Mouse (Mus musculus) cerebellum, adult 2 months (tissue): ENCODE results near the gene Nrxn1. TPM values are rescaled to one million over a fixed set of nuclear protein-coding genes. Genes with fewer than 3 reads are reported as not detected.

Experiments
- DNase-seq, 2 experiments: peaks; one replicate each; pipeline ENCODE4 v3.0.0; 2021
- H3K27ac ChIP-seq: fragments of 200-500 bp; 2 replicates; pipeline ENCODE4 v1.5.1; 2012; ENCODE audit warnings: low read length, control low read depth, inconsistent platforms; ENCODE audit not compliant: insufficient read depth
- H3K27me3 ChIP-seq: fragments of 200-500 bp; 2 replicates; pipeline ENCODE4 v1.6.1; 2012; ENCODE audit warnings: inconsistent platforms, mild to moderate bottlenecking, low read length, moderate library complexity; ENCODE audit not compliant: control insufficient read depth, insufficient read depth
- H3K4me1 ChIP-seq: fragments of 200-500 bp; 2 replicates; pipeline ENCODE4 v1.6.1; 2011; ENCODE audit warnings: low read length; ENCODE audit not compliant: control insufficient read depth, insufficient read depth
- H3K4me3 ChIP-seq: fragments of 200-500 bp; replicated peaks from 2 replicates; pipeline ENCODE3; 2011; ENCODE audit warnings: mild to moderate bottlenecking, low read depth, low read length, control low read depth; ENCODE audit not compliant: insufficient read depth
- CTCF ChIP-seq: fragments of 200-500 bp; IDR thresholded peaks from 2 replicates; pipeline ENCODE4 v1.5.1; 2011; ENCODE audit warnings: low read depth, mild to moderate bottlenecking, control low read depth, low read length, moderate library complexity, borderline replicate concordance; ENCODE audit not compliant: insufficient read depth
- POLR2A ChIP-seq: fragments of 200-500 bp; IDR thresholded peaks from 2 replicates; pipeline ENCODE4 v1.6.1; 2011; ENCODE audit warnings: low read length, control low read depth, borderline replicate concordance; ENCODE audit not compliant: insufficient read depth
- WGBS: fragments of 180-500 bp; shearing (Covaris S2); methylation state at CpG from one replicate; pipeline ENCODE4 v1.1.7; 2018; 5-methylcytosine and 5-hydroxymethylcytosine counted together
- polyA plus RNA-seq: library from polyadenylated mRNA; depleted of rRNA; stranded (reverse); fragments of >200 nt; gene quantifications from 2 replicates; pipeline ENCODE4 v1.2.3, GENCODE M21; 2012

The Nrxn1 gene
- polyA plus RNA-seq, 1 experiment, result 143 TPM

- DNase-seq, result no peak
- Histone ChIP-seq H3K27me3 (no peaks in the 10 kb centered on the region), H3K4me3 (no peak overlapping the region), H3K4me1 (peaks cover 2% of the 10 kb centered on the region; the same call in 1 of the 2 replicates), H3K27ac (no peak overlapping the region; the same call in 1 of the 2 replicates)
- TF ChIP-seq POLR2A, result no peak
- no peak for TF ChIP-seq CTCF
- WGBS, result 53% methylated on average over 1 of the region's 1 CpGs
These were observed 201.2 kb downstream of the Nrxn1 start for GRCm38 (mm10) chr17:90891711-90892110.

DNA sequence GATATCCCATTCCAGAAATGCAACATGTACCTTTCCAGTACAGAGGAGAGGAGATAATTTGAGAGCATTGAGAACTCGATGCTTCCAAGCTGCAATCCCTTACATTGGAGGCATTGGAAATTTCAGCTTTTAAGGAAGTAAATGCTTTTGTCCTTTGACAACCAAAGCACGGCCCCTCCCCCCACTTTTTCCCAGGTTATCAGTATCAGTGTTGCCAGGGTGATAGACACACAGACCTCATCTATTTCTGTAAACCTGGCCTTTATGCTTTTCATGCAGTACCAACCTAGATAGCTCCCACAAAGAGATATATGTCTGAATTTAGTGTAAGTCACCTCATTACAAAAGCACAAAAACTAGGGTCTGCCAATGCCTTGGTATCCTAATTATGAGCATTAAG is 235.6 kb downstream of the Nrxn1 start:
- Histone ChIP-seq H3K27ac (no peak overlapping the region), H3K4me3 (no peak overlapping the region), H3K4me1 (peaks cover 21% of the 10 kb centered on the region), H3K27me3 (no peaks in the 10 kb centered on the region; the same call in 1 of the 2 replicates)
- no peak for DNase-seq
- WGBS, result 65% methylated on average over 2 of the region's 2 CpGs
- TF ChIP-seq POLR2A (no peak), CTCF (no peak)

DNA sequence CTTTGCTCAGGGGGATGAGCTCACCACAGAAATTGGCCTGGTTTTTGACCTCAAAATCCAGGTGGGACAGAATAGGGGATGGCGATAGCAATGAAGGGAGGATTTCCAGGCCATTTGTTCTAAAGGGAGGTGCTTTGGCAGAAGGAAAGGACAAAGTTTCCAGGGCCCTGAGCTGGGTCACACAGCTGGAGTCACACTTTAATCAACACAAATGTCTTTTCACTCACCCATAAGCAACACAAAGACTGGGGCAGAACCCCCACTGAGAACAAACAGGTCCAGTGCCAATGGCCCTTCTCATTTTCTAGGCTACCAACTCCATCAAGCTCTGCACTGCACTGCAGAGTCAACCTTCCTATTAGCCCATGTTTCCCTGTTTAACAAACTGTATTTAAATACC is 249.0 kb downstream of the Nrxn1 start:
- Histone ChIP-seq H3K4me1 (peaks cover 5% of the 10 kb centered on the region; the same call in 1 of the 2 replicates), H3K4me3 (no peak overlapping the region), H3K27ac (peak overlapping the region; percentile 50; the same call in 1 of the 2 replicates), H3K27me3 (no peaks in the 10 kb centered on the region)
- DNase-seq, result peak in 1 of 2 experiments; percentile 54
- TF ChIP-seq POLR2A, result no peak
- TF ChIP-seq CTCF, result no peak
- 15% methylated on average over 1 of the region's 1 CpGs for WGBS

DNA sequence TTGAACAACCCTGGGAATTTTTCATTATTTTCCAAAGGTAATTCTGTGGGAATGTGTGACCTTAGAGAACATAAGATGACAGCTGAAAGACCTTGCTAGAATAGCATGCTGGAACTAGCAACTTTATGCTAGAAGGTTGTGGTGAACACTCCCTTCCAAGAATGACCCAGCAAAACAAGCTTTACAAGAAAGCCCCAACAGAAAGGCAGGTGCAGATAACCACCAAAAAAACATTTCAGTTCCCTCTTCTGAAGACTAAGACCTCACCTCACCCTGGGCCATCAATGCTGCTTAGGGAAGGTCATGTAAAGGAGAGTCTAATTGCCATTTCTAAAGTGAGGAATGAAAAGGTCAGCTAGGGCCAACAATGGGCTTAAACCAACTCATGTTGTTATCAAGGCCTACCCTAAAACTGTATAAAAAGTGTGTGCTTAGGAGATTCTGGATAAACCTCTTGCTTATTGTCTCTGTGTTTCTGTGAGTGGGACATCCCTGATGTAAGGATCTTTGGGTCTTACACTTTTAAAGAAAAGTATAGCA is 249.7 kb downstream of the Nrxn1 start:
- H3K27ac ChIP-seq, result no peak overlapping the region
- H3K4me3 ChIP-seq, result no peak overlapping the region
- H3K27me3 ChIP-seq, result no peaks in the 10 kb centered on the region
- no peak for DNase-seq
- H3K4me1 ChIP-seq, result peaks cover 5% of the 10 kb centered on the region; the same call in 1 of the 2 replicates
- TF ChIP-seq POLR2A, result no peak
- TF ChIP-seq CTCF, result no peak

DNA sequence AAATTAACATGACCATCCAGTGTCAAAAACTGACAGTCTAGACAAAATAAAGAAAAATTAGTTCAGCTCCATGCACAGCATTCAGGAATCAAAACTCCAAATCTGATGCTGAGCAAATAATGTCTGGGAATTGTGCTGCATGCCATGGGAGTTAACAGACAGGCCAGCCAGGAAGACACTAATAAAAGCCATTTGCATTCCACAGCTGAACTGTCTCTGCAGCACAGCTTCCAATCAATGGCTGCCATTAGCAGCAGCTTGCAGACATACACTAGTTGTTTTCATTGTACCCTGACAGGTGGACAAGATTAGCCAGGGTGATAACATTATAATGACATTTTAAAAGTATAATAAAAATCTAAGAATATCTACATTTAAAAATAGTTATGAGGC is 255.9 kb downstream of the Nrxn1 start:
- TF ChIP-seq POLR2A (no peak), CTCF (no peak)
- no peaks in the 10 kb centered on the region; the same call in 1 of the 2 replicates for H3K4me1 ChIP-seq
- H3K27ac ChIP-seq, result peak overlapping the region; percentile 47; the same call in 1 of the 2 replicates
- H3K27me3 ChIP-seq, result no peaks in the 10 kb centered on the region
- no peak for DNase-seq
- H3K4me3 ChIP-seq, result no peak overlapping the region

GRCm38 (mm10) chr17:90836154-90837021 is 256.5 kb downstream of the Nrxn1 start:
- DNase-seq, result peak in 1 of 2 experiments; percentile 81
- no peak for TF ChIP-seq CTCF
- TF ChIP-seq POLR2A, result no peak
- H3K27ac ChIP-seq, result peak overlapping the region; percentile 58; the same call in 1 of the 2 replicates
- H3K4me1 ChIP-seq, result peaks cover under 1% of the 10 kb centered on the region; the same call in 1 of the 2 replicates
- 27% methylated on average over 4 of the region's 4 CpGs for WGBS
- no peak overlapping the region for H3K4me3 ChIP-seq
- no peaks in the 10 kb centered on the region for H3K27me3 ChIP-seq

- DNase-seq, result no peak
- H3K27ac ChIP-seq, result peak overlapping the region; percentile 64; the same call in 1 of the 2 replicates
- peaks cover 11% of the 10 kb centered on the region; the same call in 1 of the 2 replicates for H3K4me1 ChIP-seq
- TF ChIP-seq POLR2A (no peak), CTCF (no peak)
- no peaks in the 10 kb centered on the region for H3K27me3 ChIP-seq
- no peak overlapping the region for H3K4me3 ChIP-seq
- WGBS, result 59% methylated on average over 2 of the region's 2 CpGs
These were observed 274.5 kb downstream of the Nrxn1 start for GRCm38 (mm10) chr17:90818340-90818739.
